ENCODE assay signal across 14 mouse cellular contexts in genomic region chr11:8434366-8434765, GRCm38 (mm10).
"Had no signal": no experiment of that assay in that cellular context is flagged by ENCODE, and none has a peak within 500 bp of the region (broad histone marks: within the 10 kb centered on the region; RNA-seq: fewer than 3 reads in every experiment).

No protein-coding gene starts in this region.

- H3K27me3 ChIP-seq: midbrain, embryonic 13.5 days; midbrain, embryonic 15.5 days; neural tube, embryonic 13.5 days; neural tube, embryonic 15.5 days; stomach, embryonic 15.5 days had no signal

- H3K36me3 ChIP-seq: midbrain, embryonic 15.5 days had no signal

- H3K27ac ChIP-seq: midbrain, embryonic 10.5 days; midbrain, embryonic 13.5 days; midbrain, embryonic 15.5 days; neural tube, embryonic 13.5 days; neural tube, embryonic 15.5 days; stomach, embryonic 15.5 days had no signal

- DNase-seq: lung, adult 18-20 months; lung, embryonic 14.5 days; lung, postnatal 10 days; right cerebral cortex, postnatal 14 days; thymus, adult 18-20 months; thymus, postnatal 14 days; thymus, postnatal 36 days had no signal

- ATAC-seq: midbrain, embryonic 13.5 days; midbrain, embryonic 15.5 days had no signal

- H3K4me2 ChIP-seq: lung, embryonic 14.5 days; midbrain, embryonic 13.5 days; midbrain, embryonic 15.5 days; neural tube, embryonic 13.5 days; neural tube, embryonic 15.5 days; stomach, embryonic 15.5 days had no signal

- H3K4me3 ChIP-seq: midbrain, embryonic 10.5 days; midbrain, embryonic 13.5 days; midbrain, embryonic 15.5 days; myocyte; neural tube, embryonic 13.5 days; neural tube, embryonic 15.5 days; stomach, embryonic 15.5 days had no signal

- H3K9ac ChIP-seq: lung, embryonic 14.5 days; midbrain, embryonic 13.5 days; midbrain, embryonic 15.5 days; neural tube, embryonic 13.5 days; neural tube, embryonic 15.5 days; stomach, embryonic 15.5 days had no signal

- H3K4me1 ChIP-seq: midbrain, embryonic 10.5 days; midbrain, embryonic 13.5 days; midbrain, embryonic 15.5 days; neural tube, embryonic 13.5 days; neural tube, embryonic 15.5 days; stomach, embryonic 15.5 days had no signal

- H3K9me3 ChIP-seq: midbrain, embryonic 10.5 days; midbrain, embryonic 13.5 days; midbrain, embryonic 15.5 days; neural tube, embryonic 13.5 days; neural tube, embryonic 15.5 days; stomach, embryonic 15.5 days had no signal
